Mouse (Mus musculus): ENCODE measurements around the gene Zkscan4. TPM values are rescaled to one million over a fixed set of nuclear protein-coding genes. Genes with fewer than 3 reads are reported as not detected.

The Zkscan4 gene
- total and polyA plus RNA-seq, 2 experiments from 2014 or later: 5.1 to 6.2 TPM

DNA sequence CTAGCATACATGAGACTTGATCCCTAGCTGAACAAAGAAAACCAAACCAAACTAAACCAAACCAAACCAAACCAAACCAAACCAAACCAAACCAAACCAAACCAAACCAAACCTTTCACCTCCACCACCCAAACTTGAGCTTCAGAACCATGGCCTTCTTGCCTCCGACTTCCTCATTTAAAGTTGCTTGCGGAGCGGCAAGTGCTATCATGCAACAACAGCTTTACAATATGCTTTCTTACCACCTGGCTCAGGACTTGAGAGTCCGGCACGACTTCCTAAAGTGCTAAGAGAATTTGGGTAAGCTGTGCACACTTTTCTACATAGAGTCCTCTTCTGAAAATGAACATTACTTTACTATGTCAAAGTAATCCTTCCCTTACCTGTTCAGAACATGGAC lies 23.6 kb downstream of the Zkscan4 start:
- 86% methylated on average over 5 of the region's 5 CpGs for WGBS
- Histone ChIP-seq H3K27ac (no peak overlapping the region), H3K9ac (replicated peaks; ENCODE audit: low read length) (no peak overlapping the region), H3K9me3 (ENCODE audit: low read length) (no peaks in the 10 kb centered on the region), H3K27me3 (ENCODE audit: insufficient read depth, low read length) (no peaks in the 10 kb centered on the region), H3K36me3 (ENCODE audit: insufficient read depth, low read length) (no peaks in the 10 kb centered on the region), H3K4me1 (ENCODE audit: insufficient read depth, low read length) (no peaks in the 10 kb centered on the region), H3K4me2 (ENCODE audit: low read depth, low read length) (no peak overlapping the region), H3K4me3 (ENCODE audit: low read length) (no peak overlapping the region)
- ATAC-seq (no peak), DNase-seq (ENCODE audit: low spot score) (no peak)
- TF ChIP-seq CTCF (IDR thresholded peaks at IDR 0.05; ENCODE audit: low read depth): no peak

DNA sequence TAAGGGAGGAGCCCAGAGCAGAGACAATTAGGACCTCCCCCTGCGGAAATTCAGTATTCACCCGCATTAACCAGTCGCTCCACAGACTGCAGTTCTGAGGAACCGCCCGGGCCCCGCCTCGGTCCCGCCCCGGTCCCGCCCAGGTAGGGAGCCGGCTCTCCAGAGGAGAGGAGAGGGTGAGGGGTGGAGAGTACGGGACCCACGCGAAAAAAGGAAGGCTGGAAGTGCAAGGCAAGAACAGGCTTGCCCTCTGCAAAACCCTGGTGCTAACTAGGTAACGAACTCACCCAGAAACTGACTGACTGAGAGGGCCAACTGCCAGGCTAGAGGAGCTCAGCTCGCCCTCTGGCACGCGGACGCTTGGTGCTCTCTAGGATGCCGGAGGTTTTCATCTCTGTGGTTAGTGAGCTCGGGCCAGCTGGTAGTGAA lies 27.5 kb downstream of the Zkscan4 start:
- peak overlapping the region; percentile 70 for H3K4me2 ChIP-seq (ENCODE audit: low read depth, low read length)
- H3K9ac ChIP-seq (replicated peaks; ENCODE audit: low read length): peak overlapping the region; percentile 64
- DNase-seq (ENCODE audit: low spot score) (peak; percentile 90), ATAC-seq (peak; percentile 99)
- H3K4me3 ChIP-seq (ENCODE audit: low read length): peak overlapping the region; percentile 67
- H3K36me3 ChIP-seq (ENCODE audit: insufficient read depth, low read length): no peaks in the 10 kb centered on the region
- no peaks in the 10 kb centered on the region for H3K9me3 ChIP-seq (ENCODE audit: low read length)
- 0% methylated on average over 21 of the region's 21 CpGs for WGBS
- 0 out of 2 replicates have a peak, but pooled peaks have one; percentile 5 for TF ChIP-seq CTCF (IDR thresholded peaks at IDR 0.05; ENCODE audit: low read depth)
- H3K27ac ChIP-seq: peak overlapping the region; percentile 88
- no peaks in the 10 kb centered on the region for H3K4me1 ChIP-seq (ENCODE audit: insufficient read depth, low read length)
- no peaks in the 10 kb centered on the region for H3K27me3 ChIP-seq (ENCODE audit: insufficient read depth, low read length)

DNA sequence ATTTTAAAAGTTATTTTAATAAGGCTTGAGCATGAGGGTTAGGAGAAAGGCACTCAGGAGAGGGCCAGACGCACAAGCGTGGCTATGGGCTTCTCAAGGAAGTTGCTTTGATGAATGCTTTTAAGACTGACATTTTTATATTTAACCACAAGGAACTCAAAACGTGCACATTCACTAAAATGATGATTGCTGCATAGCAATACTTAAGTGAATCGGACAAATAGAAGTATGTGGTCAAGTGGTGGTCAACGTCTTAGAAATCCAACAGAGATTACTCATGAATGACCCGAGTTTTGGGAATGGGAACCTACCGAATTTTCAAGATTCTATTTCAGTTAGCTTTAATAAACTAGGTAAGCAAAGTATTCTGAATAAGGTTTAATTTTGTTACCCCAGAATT lies 51.4 kb downstream of the Zkscan4 start:
- Histone ChIP-seq H3K36me3 (ENCODE audit: insufficient read depth, low read length) (peaks cover 14% of the 10 kb centered on the region), H3K27me3 (ENCODE audit: insufficient read depth, low read length) (no peaks in the 10 kb centered on the region), H3K4me2 (ENCODE audit: low read depth, low read length) (peak overlapping the region; percentile 68), H3K27ac (no peak overlapping the region), H3K9ac (replicated peaks; ENCODE audit: low read length) (peak overlapping the region; percentile 0; the same call in 1 of the 2 replicates), H3K9me3 (ENCODE audit: low read length) (no peaks in the 10 kb centered on the region), H3K4me1 (ENCODE audit: insufficient read depth, low read length) (no peaks in the 10 kb centered on the region), H3K4me3 (ENCODE audit: low read length) (peak overlapping the region; percentile 92)
- ATAC-seq: no peak
- no peak for TF ChIP-seq CTCF (IDR thresholded peaks at IDR 0.05; ENCODE audit: low read depth)
- DNase-seq (ENCODE audit: low spot score): no peak
- 51% methylated on average over 7 of the region's 7 CpGs for WGBS

DNA sequence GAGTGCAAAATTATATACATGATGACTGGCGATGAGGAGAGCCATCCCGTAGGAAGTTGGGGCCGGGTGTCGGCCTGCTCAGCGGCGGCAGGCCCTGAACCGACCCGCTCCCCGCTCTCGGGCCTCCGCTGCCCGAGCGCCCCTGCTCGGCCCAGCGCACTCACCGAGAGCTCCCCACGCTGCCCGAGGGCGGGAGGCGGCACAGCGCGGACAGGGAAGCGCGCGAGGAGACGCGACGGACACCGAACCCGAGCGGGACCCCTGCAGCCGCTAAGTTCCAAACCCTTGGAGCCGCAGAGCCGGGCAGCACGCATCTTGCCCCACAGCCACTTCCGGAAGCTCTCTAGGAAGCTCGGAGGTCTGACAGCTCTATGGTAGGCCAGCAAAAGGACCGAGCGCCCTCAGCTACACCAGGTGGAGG lies 52.1 kb downstream of the Zkscan4 start, which contains the start of gene Zkscan8:
TSS of gene Zkscan8 (minus strand) at position 340 of the 421 bp plus-strand sequence.
- no peaks in the 10 kb centered on the region for H3K27me3 ChIP-seq (ENCODE audit: insufficient read depth, low read length)
- peak within 1 kb of the TSS; percentile 92 for H3K4me3 ChIP-seq (ENCODE audit: low read length)
- under 1% methylated on average over 39 of the region's 39 CpGs for WGBS
- H3K4me2 ChIP-seq (ENCODE audit: low read depth, low read length): peak within 1 kb of the TSS; percentile 68
- peak; percentile 28 for TF ChIP-seq CTCF (IDR thresholded peaks at IDR 0.05; ENCODE audit: low read depth)
- H3K36me3 ChIP-seq (ENCODE audit: insufficient read depth, low read length): peaks cover 10% of the 10 kb centered on the region
- peak; percentile 99 for ATAC-seq
- peak within 1 kb of the TSS; percentile 90 for H3K27ac ChIP-seq
- DNase-seq (ENCODE audit: low spot score): peak; percentile 90
- peak within 1 kb of the TSS; percentile 90 for H3K9ac ChIP-seq (replicated peaks; ENCODE audit: low read length)
- H3K4me1 ChIP-seq (ENCODE audit: insufficient read depth, low read length): no peaks in the 10 kb centered on the region
- H3K9me3 ChIP-seq (ENCODE audit: low read length): no peaks in the 10 kb centered on the region

MicroRNAs within 50 kb of the gene (microRNA counts, 519-probe panel; counts per million panel counts)
- not detected for microRNA mmu-miR-1896

Small RNAs within 50 kb of the gene (microRNA-seq; reads per million reads assigned to microRNA genes)
- gene Mir1896: 0 reads per million in 2 experiments

Other genes with a start within 250 kb of the Zkscan4 start
- gene Gpx5, start 186.2 kb upstream of the Zkscan4 start, total RNA-seq (2014; rRNA removed): not detected in 2 replicates
- not detected in 2 replicates for gene Gpx5, start 186.2 kb upstream of the Zkscan4 start, polyA plus RNA-seq (2015; fragmentation: Nextera tagmentation; extraction: Ambion mirVana)
- 0.32 and 0.84 TPM in 2 replicates for gene Gpx6, start 166.8 kb upstream of the Zkscan4 start, total RNA-seq (2014; rRNA removed)
- 0.59 and 0.61 TPM in 2 replicates for gene Gpx6, start 166.8 kb upstream of the Zkscan4 start, polyA plus RNA-seq (2015; fragmentation: Nextera tagmentation; extraction: Ambion mirVana)
- gene Olfr1367, start 132.0 kb upstream of the Zkscan4 start, total RNA-seq (2014; rRNA removed): not detected in 2 replicates
- not detected in 2 replicates for gene Olfr1367, start 132.0 kb upstream of the Zkscan4 start, polyA plus RNA-seq (2015; fragmentation: Nextera tagmentation; extraction: Ambion mirVana)
- 4.0 and 5.3 TPM in 2 replicates for gene Zscan12, start 116.1 kb upstream of the Zkscan4 start, total RNA-seq (2014; rRNA removed)
- 7.7 and 8.1 TPM in 2 replicates for gene Zscan12, start 116.1 kb upstream of the Zkscan4 start, polyA plus RNA-seq (2015; fragmentation: Nextera tagmentation; extraction: Ambion mirVana)
- 36.4 and 47.1 TPM in 2 replicates for gene Zkscan3, start 76.2 kb upstream of the Zkscan4 start, total RNA-seq (2014; rRNA removed)
- 45.9 and 48.2 TPM in 2 replicates for gene Zkscan3, start 76.2 kb upstream of the Zkscan4 start, polyA plus RNA-seq (2015; fragmentation: Nextera tagmentation; extraction: Ambion mirVana)
- gene Pgbd1, start 37.8 kb upstream of the Zkscan4 start, total RNA-seq (2014; rRNA removed): 3.3 and 6.3 TPM in 2 replicates
- 2.0 and 2.1 TPM in 2 replicates for gene Pgbd1, start 37.8 kb upstream of the Zkscan4 start, polyA plus RNA-seq (2015; fragmentation: Nextera tagmentation; extraction: Ambion mirVana)
- 18.8 and 18.9 TPM in 2 replicates for gene Zscan26, start 25.2 kb upstream of the Zkscan4 start, total RNA-seq (2014; rRNA removed)
- gene Zscan26, start 25.2 kb upstream of the Zkscan4 start, polyA plus RNA-seq (2015; fragmentation: Nextera tagmentation; extraction: Ambion mirVana): 19.4 and 23.5 TPM in 2 replicates
- 0.86 and 1.1 TPM in 2 replicates for gene Nkapl, start 10.4 kb upstream of the Zkscan4 start, total RNA-seq (2014; rRNA removed)
- gene Nkapl, start 10.4 kb upstream of the Zkscan4 start, polyA plus RNA-seq (2015; fragmentation: Nextera tagmentation; extraction: Ambion mirVana): 1.5 and 2.6 TPM in 2 replicates
- not detected in 2 replicates for gene Gm10065, start 534 bp downstream of the Zkscan4 start, total RNA-seq (2014; rRNA removed)
- gene Gm10065, start 534 bp downstream of the Zkscan4 start, polyA plus RNA-seq (2015; fragmentation: Nextera tagmentation; extraction: Ambion mirVana): not detected in 2 replicates
- gene AK157302, start 16.3 kb downstream of the Zkscan4 start, total RNA-seq (2014; rRNA removed): 0.14 and 0.16 TPM in 2 replicates
- 0.43 and 0.53 TPM in 2 replicates for gene AK157302, start 16.3 kb downstream of the Zkscan4 start, polyA plus RNA-seq (2015; fragmentation: Nextera tagmentation; extraction: Ambion mirVana)
- gene Gm11273, start 22.5 kb downstream of the Zkscan4 start, total RNA-seq (2014; rRNA removed): 20.4 and 83.2 TPM in 2 replicates
- gene Gm11273, start 22.5 kb downstream of the Zkscan4 start, polyA plus RNA-seq (2015; fragmentation: Nextera tagmentation; extraction: Ambion mirVana): 7.7 and 8.2 TPM in 2 replicates
- gene Zkscan8, start 52.2 kb downstream of the Zkscan4 start, total RNA-seq (2014; rRNA removed): 7.1 and 8.9 TPM in 2 replicates
- gene Zkscan8, start 52.2 kb downstream of the Zkscan4 start, polyA plus RNA-seq (2015; fragmentation: Nextera tagmentation; extraction: Ambion mirVana): 2.7 and 2.8 TPM in 2 replicates
- not detected in 2 replicates for gene Olfr1366, start 63.9 kb downstream of the Zkscan4 start, total RNA-seq (2014; rRNA removed)
- 0.19 and 0.23 TPM in 2 replicates for gene Olfr1366, start 63.9 kb downstream of the Zkscan4 start, polyA plus RNA-seq (2015; fragmentation: Nextera tagmentation; extraction: Ambion mirVana)
- gene Olfr1535, start 81.0 kb downstream of the Zkscan4 start, total RNA-seq (2014; rRNA removed): not detected in 2 replicates
- gene Olfr1535, start 81.0 kb downstream of the Zkscan4 start, polyA plus RNA-seq (2015; fragmentation: Nextera tagmentation; extraction: Ambion mirVana): 0.11 and 0.16 TPM in 2 replicates
- gene Olfr1364, start 102.9 kb downstream of the Zkscan4 start, total RNA-seq (2014; rRNA removed): not detected in 2 replicates
- not detected in 2 replicates for gene Olfr1364, start 102.9 kb downstream of the Zkscan4 start, polyA plus RNA-seq (2015; fragmentation: Nextera tagmentation; extraction: Ambion mirVana)
- gene Olfr1362, start 135.1 kb downstream of the Zkscan4 start, total RNA-seq (2014; rRNA removed): not detected in 2 replicates
- not detected in 2 replicates for gene Olfr1362, start 135.1 kb downstream of the Zkscan4 start, polyA plus RNA-seq (2015; fragmentation: Nextera tagmentation; extraction: Ambion mirVana)
- not detected in 2 replicates for gene Olfr11, start 163.6 kb downstream of the Zkscan4 start, total RNA-seq (2014; rRNA removed)
- gene Olfr11, start 163.6 kb downstream of the Zkscan4 start, polyA plus RNA-seq (2015; fragmentation: Nextera tagmentation; extraction: Ambion mirVana): 0.09 TPM in 1 of 2 replicates, not detected in the other
- gene Olfr1361, start 184.5 kb downstream of the Zkscan4 start, total RNA-seq (2014; rRNA removed): not detected in 2 replicates
- not detected in 2 replicates for gene Olfr1361, start 184.5 kb downstream of the Zkscan4 start, polyA plus RNA-seq (2015; fragmentation: Nextera tagmentation; extraction: Ambion mirVana)
- gene Olfr1360, start 198.5 kb downstream of the Zkscan4 start, total RNA-seq (2014; rRNA removed): not detected in 2 replicates
- not detected in 2 replicates for gene Olfr1360, start 198.5 kb downstream of the Zkscan4 start, polyA plus RNA-seq (2015; fragmentation: Nextera tagmentation; extraction: Ambion mirVana)
- gene Olfr1359, start 219.2 kb downstream of the Zkscan4 start, total RNA-seq (2014; rRNA removed): not detected in 2 replicates
- not detected in 2 replicates for gene Olfr1359, start 219.2 kb downstream of the Zkscan4 start, polyA plus RNA-seq (2015; fragmentation: Nextera tagmentation; extraction: Ambion mirVana)
- 541 and 615 TPM in 2 replicates for gene Hist1h2bl, start 237.2 kb downstream of the Zkscan4 start, total RNA-seq (2014; rRNA removed)
- 1.2 TPM in 1 of 2 replicates, not detected in the other for gene Hist1h2bl, start 237.2 kb downstream of the Zkscan4 start, polyA plus RNA-seq (2015; fragmentation: Nextera tagmentation; extraction: Ambion mirVana)
- 934 and 1,282 TPM in 2 replicates for gene Hist1h2ai, start 237.5 kb downstream of the Zkscan4 start, total RNA-seq (2014; rRNA removed)
- gene Hist1h2ai, start 237.5 kb downstream of the Zkscan4 start, polyA plus RNA-seq (2015; fragmentation: Nextera tagmentation; extraction: Ambion mirVana): 4.5 and 5.8 TPM in 2 replicates
- 1,004 and 1,140 TPM in 2 replicates for gene Hist1h3h, start 238.8 kb downstream of the Zkscan4 start, total RNA-seq (2014; rRNA removed)
- gene Hist1h3h, start 238.8 kb downstream of the Zkscan4 start, polyA plus RNA-seq (2015; fragmentation: Nextera tagmentation; extraction: Ambion mirVana): 1.9 and 6.2 TPM in 2 replicates
- 1,597 and 1,943 TPM in 2 replicates for gene Hist1h2bm, start 243.1 kb downstream of the Zkscan4 start, total RNA-seq (2014; rRNA removed)
- gene Hist1h2bm, start 243.1 kb downstream of the Zkscan4 start, polyA plus RNA-seq (2015; fragmentation: Nextera tagmentation; extraction: Ambion mirVana): 1.3 and 1.7 TPM in 2 replicates

Measured in hindbrain, postnatal 0 days (tissue).